ENCODE assay signal across 8 mouse cellular contexts in genomic region chr10:81190236-81190911, GRCm38 (mm10). TPM values are rescaled to one million over a fixed set of nuclear protein-coding genes. Genes with fewer than 3 reads are reported as not detected.
DNase-seq lines count a peak whose midpoint lies in the region; ATAC-seq and TF ChIP-seq lines count a peak whose summit lies in the region.

No protein-coding gene starts in this region.

- no peaks in the 10 kb centered on the region for H3K79me2 ChIP-seq in CH12.LX (replicated peaks; ENCODE audit: control insufficient read depth, extremely low read depth, insufficient read depth, poor library complexity, severe bottlenecking)

- dilution Hi-C loops in CH12.LX (cut with MboI; ENCODE audit: extremely low pct_ligation_motif_present, extremely low pct_unique_long_range_greater_than_20kb, low sequenced_read_pairs) = no loop called here

- TF ChIP-seq EP300 in CH12.LX (IDR thresholded peaks at IDR 0.05; ENCODE audit: low read length) = no peak

- in situ Hi-C loops in CH12.LX (cut with MboI; ENCODE audit: low pct_ligation_motif_present, low pct_unique_long_range_greater_than_20kb, low sequenced_read_pairs) = loop anchor here (10.0 kb wide), 1 partner anchor 164 kb away; the partner anchor contains the start of genes Hmg20b and Mfsd12

- peak; percentile 10 to 37; a peak in 2 of 4 replicates for TF ChIP-seq CTCF in CH12.LX (conservative IDR thresholded peaks at IDR 0.05 in 1 of 2, IDR thresholded peaks at IDR 0.05 in 1 of 2; ENCODE audit: low read depth in 2 of 2, low read length in 2 of 2)
- TF ChIP-seq CTCF in brain, embryonic 14.5 days (IDR thresholded peaks at IDR 0.05; ENCODE audit: borderline replicate concordance, extremely low read depth, insufficient read depth, insufficient read length) = peak; percentile 48; the same call in 1 of the 2 replicates
- peak; percentile 70 for TF ChIP-seq CTCF in lung, embryonic 14.5 days (IDR thresholded peaks at IDR 0.05; ENCODE audit: low read depth)

- 0 out of 2 replicates have a peak overlapping the region, but pooled peaks have one; percentile 16 for H3K4me3 ChIP-seq in hindbrain, embryonic 10.5 days
- no peak overlapping the region for H3K4me3 ChIP-seq in hindbrain, embryonic 14.5 days (replicated peaks; ENCODE audit: low read length)
- no peak overlapping the region for H3K4me3 ChIP-seq in CH12.LX (replicated peaks in 1 of 3; ENCODE audit: low read depth in 2 of 3, low read length in 2 of 3, poor library complexity in 1 of 3)
- no peak overlapping the region for H3K4me3 ChIP-seq in lung, embryonic 14.5 days (ENCODE audit: low read depth, low read length)

- no peak for ATAC-seq in hindbrain, embryonic 14.5 days (ENCODE audit: low FRiP score)
- no peak for ATAC-seq in lung, embryonic 14.5 days (ENCODE audit: insufficient read depth)
- no peak for ATAC-seq in activated CD4-positive, CD25-positive, alpha-beta regulatory T cell, adult 4 months

- no peak for TF ChIP-seq POLR2A in CH12.LX (IDR thresholded peaks at IDR 0.05; ENCODE audit: low read depth, low read length)
- TF ChIP-seq POLR2A in brain, embryonic 14.5 days (IDR thresholded peaks at IDR 0.05; ENCODE audit: borderline replicate concordance, extremely low read depth, insufficient read depth, insufficient read length, poor library complexity, severe bottlenecking) = no peak

- 72% methylated on average over 31 of the region's 31 CpGs for WGBS in hindbrain, embryonic 10.5 days
- WGBS in hindbrain, embryonic 14.5 days = 71% methylated on average over 31 of the region's 31 CpGs
- WGBS in lung, embryonic 14.5 days = 67% methylated on average over 31 of the region's 31 CpGs

- H3K36me3 ChIP-seq in hindbrain, embryonic 10.5 days = peaks cover 55% of the 10 kb centered on the region
- H3K36me3 ChIP-seq in hindbrain, embryonic 14.5 days (replicated peaks; ENCODE audit: control insufficient read depth, insufficient read depth) = peaks cover 47% of the 10 kb centered on the region
- H3K36me3 ChIP-seq in CH12.LX (replicated peaks in 1 of 2; ENCODE audit: control insufficient read depth in 1 of 2, insufficient read depth in 1 of 2, low read length in 1 of 2) = peaks cover 30 to 53% of the 10 kb centered on the region in 2 experiments
- peaks cover 54% of the 10 kb centered on the region for H3K36me3 ChIP-seq in lung, embryonic 14.5 days (ENCODE audit: insufficient read depth)

- H3K9me3 ChIP-seq in hindbrain, embryonic 10.5 days = no peaks in the 10 kb centered on the region
- H3K9me3 ChIP-seq in hindbrain, embryonic 14.5 days (ENCODE audit: control insufficient read depth, low read length) = no peaks in the 10 kb centered on the region
- no peaks in the 10 kb centered on the region for H3K9me3 ChIP-seq in CH12.LX (replicated peaks; ENCODE audit: low read length)
- H3K9me3 ChIP-seq in lung, embryonic 14.5 days (ENCODE audit: low read depth, low read length) = no peaks in the 10 kb centered on the region

- no peak overlapping the region for H3K9ac ChIP-seq in hindbrain, embryonic 14.5 days
- H3K9ac ChIP-seq in CH12.LX (ENCODE audit: insufficient read depth, low read depth) = no peak overlapping the region
- H3K9ac ChIP-seq in lung, embryonic 14.5 days = no peak overlapping the region

- peaks cover 42% of the 10 kb centered on the region for H3K4me1 ChIP-seq in hindbrain, embryonic 10.5 days (replicated peaks)
- H3K4me1 ChIP-seq in hindbrain, embryonic 14.5 days (replicated peaks; ENCODE audit: control insufficient read depth, insufficient read depth, low read length) = peaks cover 13% of the 10 kb centered on the region
- H3K4me1 ChIP-seq in CH12.LX (ENCODE audit: control insufficient read depth in 1 of 2, insufficient read depth in 2 of 2) = peaks cover 19 to 40% of the 10 kb centered on the region in 2 experiments
- 0 out of 2 replicates have a peak, but pooled peaks cover 4% of the 10 kb centered on the region for H3K4me1 ChIP-seq in lung, embryonic 14.5 days (ENCODE audit: insufficient read depth)

- TF ChIP-seq RAD21 in CH12.LX (IDR thresholded peaks at IDR 0.05; ENCODE audit: low read depth, low read length) = no peak

- DNase-seq in hindbrain, embryonic 10.5 days (ENCODE audit: low spot score) = no peak
- DNase-seq in hindbrain, embryonic 14.5 days (ENCODE audit: low spot score) = no peak
- no peak for DNase-seq in CH12.LX (ENCODE audit: extremely low read depth)
- DNase-seq in brain, embryonic 14.5 days (ENCODE audit: low read depth) = no peak
- peak; percentile 31 for DNase-seq in lung, embryonic 14.5 days
- DNase-seq in urinary bladder, postnatal 36 days (ENCODE audit: low spot score in 2 of 2) = no peak
- no peak for DNase-seq in right cerebral cortex, postnatal 36 days (ENCODE audit: low spot score in 2 of 2)

- H3K4me2 ChIP-seq in hindbrain, embryonic 14.5 days (replicated peaks) = no peak overlapping the region
- H3K4me2 ChIP-seq in CH12.LX (ENCODE audit: insufficient read depth, low read depth, poor library complexity, severe bottlenecking) = no peak overlapping the region
- no peak overlapping the region for H3K4me2 ChIP-seq in lung, embryonic 14.5 days

- peaks cover 25% of the 10 kb centered on the region for H3K27me3 ChIP-seq in hindbrain, embryonic 10.5 days (ENCODE audit: insufficient read depth, poor library complexity, severe bottlenecking)
- peaks cover 9% of the 10 kb centered on the region for H3K27me3 ChIP-seq in hindbrain, embryonic 14.5 days (ENCODE audit: control insufficient read depth, insufficient read depth, low read length)
- H3K27me3 ChIP-seq in CH12.LX (replicated peaks) = peaks cover 2% of the 10 kb centered on the region
- H3K27me3 ChIP-seq in lung, embryonic 14.5 days (ENCODE audit: insufficient read depth, low read length) = peaks cover 23% of the 10 kb centered on the region

- no peak overlapping the region for H3K27ac ChIP-seq in hindbrain, embryonic 10.5 days
- no peak overlapping the region for H3K27ac ChIP-seq in hindbrain, embryonic 14.5 days
- no peak overlapping the region for H3K27ac ChIP-seq in CH12.LX (ENCODE audit: insufficient read depth, low read depth)
- no peak overlapping the region for H3K27ac ChIP-seq in lung, embryonic 14.5 days (ENCODE audit: low read depth)

TF ChIP-seq in CH12.LX, 34 proteins besides CTCF, POLR2A, EP300 and RAD21 (continues in another document):
- TF ChIP-seq USF2 (conservative IDR thresholded peaks at IDR 0.05; ENCODE audit: low read depth, low read length) = no peak

RNA-seq across cellular contexts. Expression of gene 4930442H23Rik, which starts 6.7 kb away (rescaled TPM):
- not detected in 2 replicates for polyA plus RNA-seq in hindbrain, embryonic 10.5 days (2016; fragmentation: Nextera tagmentation; extraction: Ambion mirVana)
- 0.33 TPM in 1 of 2 replicates, not detected in the other for polyA plus RNA-seq in hindbrain, embryonic 14.5 days (2014; fragmentation: Nextera tagmentation; extraction: Ambion mirVana)
- total RNA-seq in CH12.LX (2012; rRNA removed) = 0.29 TPM in 1 of 2 replicates, not detected in the other
- total RNA-seq in CH12.LX (2014; rRNA removed) = not detected in 2 replicates
- 0.27 and 0.35 TPM in 2 replicates for polyA plus RNA-seq in CH12.LX (2012; ENCODE audit: insufficient read length, low read depth)
- not detected in 2 replicates for polyA plus RNA-seq in brain, embryonic 14.5 days (2012; rRNA removed)
- not detected in 2 replicates for polyA plus RNA-seq in lung, embryonic 14.5 days (2014; fragmentation: Nextera tagmentation; extraction: Ambion mirVana)
- polyA plus RNA-seq in activated CD4-positive, CD25-positive, alpha-beta regulatory T cell, adult 4 months (2017; shearing (Covaris generic)) = not detected

RNA-seq across cellular contexts. Expression of gene Dapk3, which starts 7.6 kb away (rescaled TPM):
- 58.3 and 75.6 TPM in 2 replicates for polyA plus RNA-seq in hindbrain, embryonic 10.5 days (2016; fragmentation: Nextera tagmentation; extraction: Ambion mirVana)
- polyA plus RNA-seq in hindbrain, embryonic 14.5 days (2014; fragmentation: Nextera tagmentation; extraction: Ambion mirVana) = 68.2 and 76.7 TPM in 2 replicates
- total RNA-seq in CH12.LX (2012; rRNA removed) (43.9 and 46.2 TPM in 2 replicates), CH12.LX (2014; rRNA removed) (25.4 and 27.5 TPM in 2 replicates)
- polyA plus RNA-seq in CH12.LX (2012; ENCODE audit: insufficient read length, low read depth) = 39.5 and 44.5 TPM in 2 replicates
- 82.3 and 88.4 TPM in 2 replicates for polyA plus RNA-seq in brain, embryonic 14.5 days (2012; rRNA removed)
- polyA plus RNA-seq in lung, embryonic 14.5 days (2014; fragmentation: Nextera tagmentation; extraction: Ambion mirVana) = 52.6 and 55.8 TPM in 2 replicates
- polyA plus RNA-seq in activated CD4-positive, CD25-positive, alpha-beta regulatory T cell, adult 4 months (2017; shearing (Covaris generic)) = 1 to 10 TPM; 4.1 to 4.9 TPM

RNA-seq across cellular contexts. Expression of gene Nmrk2, which starts 11.5 kb away (rescaled TPM):
- polyA plus RNA-seq in hindbrain, embryonic 10.5 days (2016; fragmentation: Nextera tagmentation; extraction: Ambion mirVana) = not detected in 2 replicates
- 0.14 TPM in 1 of 2 replicates, not detected in the other for polyA plus RNA-seq in hindbrain, embryonic 14.5 days (2014; fragmentation: Nextera tagmentation; extraction: Ambion mirVana)
- 0.08 TPM in 1 of 2 replicates, not detected in the other for total RNA-seq in CH12.LX (2012; rRNA removed)
- not detected in 2 replicates for total RNA-seq in CH12.LX (2014; rRNA removed)
- polyA plus RNA-seq in CH12.LX (2012; ENCODE audit: insufficient read length, low read depth) = not detected in 2 replicates
- polyA plus RNA-seq in brain, embryonic 14.5 days (2012; rRNA removed) = 0.18 and 0.21 TPM in 2 replicates
- polyA plus RNA-seq in lung, embryonic 14.5 days (2014; fragmentation: Nextera tagmentation; extraction: Ambion mirVana) = 0.23 TPM in 1 of 2 replicates, not detected in the other
- under 1 TPM in 1 of 2 experiments, not detected in 1; 0.17 TPM for polyA plus RNA-seq in activated CD4-positive, CD25-positive, alpha-beta regulatory T cell, adult 4 months (2017; shearing (Covaris generic))

RNA-seq across cellular contexts. Expression of gene Eef2, which starts 13.9 kb away (rescaled TPM):
- 495 and 570 TPM in 2 replicates for polyA plus RNA-seq in hindbrain, embryonic 10.5 days (2016; fragmentation: Nextera tagmentation; extraction: Ambion mirVana)
- polyA plus RNA-seq in hindbrain, embryonic 14.5 days (2014; fragmentation: Nextera tagmentation; extraction: Ambion mirVana) = 413 and 447 TPM in 2 replicates
- total RNA-seq in CH12.LX (2012; rRNA removed) (3,382 and 4,660 TPM in 2 replicates), CH12.LX (2014; rRNA removed) (1,528 and 1,752 TPM in 2 replicates)
- polyA plus RNA-seq in CH12.LX (2012; ENCODE audit: insufficient read length, low read depth) = 2,532 and 2,649 TPM in 2 replicates
- polyA plus RNA-seq in brain, embryonic 14.5 days (2012; rRNA removed) = 1,504 and 1,952 TPM in 2 replicates
- 481 and 493 TPM in 2 replicates for polyA plus RNA-seq in lung, embryonic 14.5 days (2014; fragmentation: Nextera tagmentation; extraction: Ambion mirVana)
- 1,000 to 10,000 TPM in 1 of 2 experiments, 100 to 1,000 TPM in 1; 933 to 1,303 TPM for polyA plus RNA-seq in activated CD4-positive, CD25-positive, alpha-beta regulatory T cell, adult 4 months (2017; shearing (Covaris generic))

RNA-seq across cellular contexts. Expression of gene Pias4, which starts 22.7 kb away (rescaled TPM):
- 64.1 and 72.2 TPM in 2 replicates for polyA plus RNA-seq in hindbrain, embryonic 10.5 days (2016; fragmentation: Nextera tagmentation; extraction: Ambion mirVana)
- polyA plus RNA-seq in hindbrain, embryonic 14.5 days (2014; fragmentation: Nextera tagmentation; extraction: Ambion mirVana) = 43.7 and 48.3 TPM in 2 replicates
- total RNA-seq in CH12.LX (2012; rRNA removed) (24.3 and 26.6 TPM in 2 replicates), CH12.LX (2014; rRNA removed) (13.6 and 15.3 TPM in 2 replicates)
- 26.5 and 33.5 TPM in 2 replicates for polyA plus RNA-seq in CH12.LX (2012; ENCODE audit: insufficient read length, low read depth)
- 38.4 and 47.8 TPM in 2 replicates for polyA plus RNA-seq in brain, embryonic 14.5 days (2012; rRNA removed)
- polyA plus RNA-seq in lung, embryonic 14.5 days (2014; fragmentation: Nextera tagmentation; extraction: Ambion mirVana) = 38.7 and 47.9 TPM in 2 replicates
- polyA plus RNA-seq in activated CD4-positive, CD25-positive, alpha-beta regulatory T cell, adult 4 months (2017; shearing (Covaris generic)) = 10 to 100 TPM; 17.6 to 23.8 TPM
